Mouse (Mus musculus): ENCODE data around the gene Jarid2. TPM values are rescaled to one million over a fixed set of nuclear protein-coding genes. Genes with fewer than 3 reads are reported as not detected.

The Jarid2 gene
- polyA plus RNA-seq, 1 experiment from 2014 or later = 27.0 TPM

DNA sequence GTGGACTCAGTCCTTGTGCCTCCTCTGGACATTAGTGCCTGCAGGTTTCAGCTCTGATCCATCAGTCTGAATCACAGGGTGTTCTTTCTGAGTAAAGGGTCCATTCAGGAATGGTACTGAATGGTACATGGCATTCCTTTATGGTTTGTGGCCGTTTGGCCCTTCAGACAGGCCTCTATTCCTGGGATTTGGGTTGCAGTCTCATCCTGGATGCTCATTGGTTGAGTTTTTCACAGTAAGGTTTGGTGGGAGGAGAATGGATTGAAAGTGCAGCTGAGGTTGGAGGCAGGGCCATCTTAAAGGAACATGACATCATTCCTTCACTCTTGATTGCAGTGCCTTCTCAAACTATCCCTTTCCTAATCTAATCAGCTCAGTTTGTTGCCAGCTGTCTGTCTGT is 179.5 kb downstream of the Jarid2 start:
- 23% methylated on average over 1 of the region's 1 CpGs for WGBS
- H3K4me2 ChIP-seq (ENCODE audit: low read depth, low read length) = no peak overlapping the region

DNA sequence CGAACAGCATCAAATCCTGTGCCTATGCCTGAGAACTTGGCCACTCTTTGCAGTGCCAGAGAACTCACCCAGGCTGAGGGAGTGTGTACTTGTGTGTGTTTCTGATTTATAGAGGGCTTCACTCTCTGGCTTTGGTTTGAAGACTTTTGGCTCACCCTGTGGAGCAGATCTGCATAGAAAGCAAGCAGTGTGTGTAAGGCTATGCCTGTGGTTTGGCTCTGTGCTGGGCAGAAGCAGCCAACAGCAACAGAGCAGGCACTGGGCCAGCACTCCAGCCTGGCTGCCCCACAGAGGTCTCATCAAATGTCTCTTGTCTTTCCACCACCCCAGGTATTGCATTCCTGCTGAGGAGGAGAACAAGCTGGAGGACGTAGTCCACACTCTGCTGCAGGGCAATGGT is 183.6 kb downstream of the Jarid2 start:
- Histone ChIP-seq H3K9ac (ENCODE audit: low read length) (no peak overlapping the region), H3K27me3 (ENCODE audit: control insufficient read depth, insufficient read depth, low read depth, low read length) (no peaks in the 10 kb centered on the region), H3K36me3 (ENCODE audit: control insufficient read depth, insufficient read depth, low read length) (peaks cover 29% of the 10 kb centered on the region), H3K4me2 (ENCODE audit: low read depth, low read length) (no peak overlapping the region), H3K4me3 (ENCODE audit: low read length) (no peak overlapping the region), H3K4me1 (replicated peaks; ENCODE audit: control insufficient read depth, insufficient read depth, low read length) (peaks cover 21% of the 10 kb centered on the region), H3K9me3 (ENCODE audit: control insufficient read depth, low read length) (no peaks in the 10 kb centered on the region), H3K27ac (ENCODE audit: low read length) (no peak overlapping the region)
- WGBS = 76% methylated on average over 2 of the region's 2 CpGs
- peak; percentile 62 for ATAC-seq (ENCODE audit: low read depth)

More for the DNA sequence above, 179.5 kb downstream of the Jarid2 start:
- no peaks in the 10 kb centered on the region for H3K27me3 ChIP-seq (ENCODE audit: control insufficient read depth, insufficient read depth, low read depth, low read length)
- no peak overlapping the region for H3K4me3 ChIP-seq (ENCODE audit: low read length)
- no peaks in the 10 kb centered on the region for H3K9me3 ChIP-seq (ENCODE audit: control insufficient read depth, low read length)
- peak overlapping the region; percentile 82 for H3K27ac ChIP-seq (ENCODE audit: low read length)
- peaks cover 32% of the 10 kb centered on the region for H3K4me1 ChIP-seq (replicated peaks; ENCODE audit: control insufficient read depth, insufficient read depth, low read length)
- H3K9ac ChIP-seq (ENCODE audit: low read length) = no peak overlapping the region
- H3K36me3 ChIP-seq (ENCODE audit: control insufficient read depth, insufficient read depth, low read length) = peaks cover 9% of the 10 kb centered on the region
- ATAC-seq (ENCODE audit: low read depth) = no peak

DNA sequence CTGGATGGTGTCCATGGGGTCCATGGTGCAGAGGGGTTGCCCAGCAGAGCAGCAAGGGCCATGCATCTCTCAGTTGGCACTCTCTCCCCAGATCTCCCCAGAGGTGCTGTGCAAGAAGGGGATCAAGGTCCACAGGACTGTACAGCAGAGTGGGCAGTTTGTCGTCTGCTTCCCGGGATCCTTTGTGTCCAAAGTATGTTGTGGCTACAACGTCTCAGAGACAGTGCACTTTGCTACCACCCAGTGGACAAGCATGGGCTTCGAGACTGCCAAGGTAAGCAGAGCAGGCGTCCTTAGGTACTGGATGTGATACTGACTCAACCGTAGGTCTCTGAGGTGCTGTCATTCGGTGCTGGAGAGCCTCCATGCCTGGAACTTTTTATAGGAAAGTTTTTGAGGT is 184.3 kb downstream of the Jarid2 start:
- no peaks in the 10 kb centered on the region for H3K27me3 ChIP-seq (ENCODE audit: control insufficient read depth, insufficient read depth, low read depth, low read length)
- peaks cover 32% of the 10 kb centered on the region for H3K36me3 ChIP-seq (ENCODE audit: control insufficient read depth, insufficient read depth, low read length)
- H3K4me3 ChIP-seq (ENCODE audit: low read length) = no peak overlapping the region
- H3K9ac ChIP-seq (ENCODE audit: low read length) = no peak overlapping the region
- peaks cover 14% of the 10 kb centered on the region for H3K4me1 ChIP-seq (replicated peaks; ENCODE audit: control insufficient read depth, insufficient read depth, low read length)
- no peaks in the 10 kb centered on the region for H3K9me3 ChIP-seq (ENCODE audit: control insufficient read depth, low read length)
- H3K27ac ChIP-seq (ENCODE audit: low read length) = no peak overlapping the region
- no peak for ATAC-seq (ENCODE audit: low read depth)
- WGBS = 53% methylated on average over 7 of the region's 7 CpGs
- no peak overlapping the region for H3K4me2 ChIP-seq (ENCODE audit: low read depth, low read length)

DNA sequence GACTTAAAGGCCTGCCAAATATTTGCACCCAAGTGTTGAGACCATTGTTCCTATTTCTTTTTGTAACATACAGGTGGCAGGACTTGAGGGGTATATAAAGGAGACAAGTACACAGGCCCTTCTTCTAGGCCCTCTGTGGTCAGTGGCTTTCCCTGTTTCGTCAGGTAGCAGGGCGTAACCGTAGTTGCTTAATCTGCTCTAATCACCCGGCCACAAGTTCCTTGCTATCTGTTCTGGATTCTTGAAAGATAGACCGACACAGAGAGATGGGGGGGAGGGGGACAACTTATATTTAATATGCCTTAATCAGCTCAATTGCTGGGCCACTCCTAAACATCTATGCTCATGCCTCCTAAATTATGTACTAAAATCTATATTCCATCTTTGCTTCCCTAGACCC is 186.1 kb downstream of the Jarid2 start:
- peaks cover 35% of the 10 kb centered on the region for H3K36me3 ChIP-seq (ENCODE audit: control insufficient read depth, insufficient read depth, low read length)
- no peak overlapping the region for H3K4me3 ChIP-seq (ENCODE audit: low read length)
- H3K9me3 ChIP-seq (ENCODE audit: control insufficient read depth, low read length) = no peaks in the 10 kb centered on the region
- H3K4me2 ChIP-seq (ENCODE audit: low read depth, low read length) = no peak overlapping the region
- no peak overlapping the region for H3K9ac ChIP-seq (ENCODE audit: low read length)
- ATAC-seq (ENCODE audit: low read depth) = no peak
- no peaks in the 10 kb centered on the region for H3K27me3 ChIP-seq (ENCODE audit: control insufficient read depth, insufficient read depth, low read depth, low read length)
- 78% methylated on average over 5 of the region's 5 CpGs for WGBS
- H3K27ac ChIP-seq (ENCODE audit: low read length) = no peak overlapping the region
- H3K4me1 ChIP-seq (replicated peaks; ENCODE audit: control insufficient read depth, insufficient read depth, low read length) = peaks cover 7% of the 10 kb centered on the region

DNA sequence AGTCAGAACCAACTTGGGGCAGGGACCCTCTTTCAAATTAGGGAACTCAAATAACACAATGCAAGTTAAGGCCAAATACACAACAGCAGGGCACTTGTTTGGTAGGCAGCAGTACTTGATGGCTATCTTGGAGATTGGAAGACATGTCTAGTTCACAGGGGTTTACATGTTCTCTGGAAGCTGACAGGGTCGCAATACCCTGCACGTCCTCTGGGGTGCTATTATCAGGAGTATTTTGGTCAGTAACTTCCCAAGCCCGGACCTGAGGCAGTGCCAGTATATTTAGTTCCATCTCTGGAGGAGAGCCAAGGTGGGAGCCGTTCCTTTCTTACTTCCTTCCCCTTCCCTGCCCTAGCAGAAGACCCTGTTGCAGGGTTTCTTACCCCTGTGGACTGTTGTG is 186.7 kb downstream of the Jarid2 start:
- no peak overlapping the region for H3K27ac ChIP-seq (ENCODE audit: low read length)

DNA sequence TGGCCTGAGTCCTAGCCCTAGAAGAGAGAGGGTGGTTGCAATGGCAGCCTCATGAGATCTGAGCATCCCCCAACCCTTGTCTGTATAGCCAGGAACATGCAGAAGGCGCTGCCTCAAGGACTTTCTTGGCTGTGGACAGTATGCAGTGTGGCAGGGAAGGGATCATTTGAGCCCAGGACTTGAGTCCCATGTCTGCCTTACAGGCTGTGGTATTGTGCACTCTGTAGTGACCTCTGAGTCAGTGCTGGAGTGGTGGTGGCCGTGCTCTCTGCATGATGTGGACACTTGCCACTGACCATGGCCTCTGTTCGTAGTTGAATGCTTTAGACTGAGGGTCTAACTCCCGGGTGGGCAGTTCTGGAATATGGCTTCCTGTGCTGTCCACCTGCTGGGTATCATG is 187.9 kb downstream of the Jarid2 start:
- peaks cover 42% of the 10 kb centered on the region for H3K36me3 ChIP-seq (ENCODE audit: control insufficient read depth, insufficient read depth, low read length)
- no peak overlapping the region for H3K9ac ChIP-seq (ENCODE audit: low read length)
- no peak overlapping the region for H3K4me2 ChIP-seq (ENCODE audit: low read depth, low read length)
- WGBS = 90% methylated on average over 4 of the region's 4 CpGs
- no peak overlapping the region for H3K27ac ChIP-seq (ENCODE audit: low read length)
- no peaks in the 10 kb centered on the region for H3K27me3 ChIP-seq (ENCODE audit: control insufficient read depth, insufficient read depth, low read depth, low read length)
- no peaks in the 10 kb centered on the region for H3K9me3 ChIP-seq (ENCODE audit: control insufficient read depth, low read length)
- ATAC-seq (ENCODE audit: low read depth) = no peak
- H3K4me3 ChIP-seq (ENCODE audit: low read length) = no peak overlapping the region
- peaks cover 2% of the 10 kb centered on the region for H3K4me1 ChIP-seq (replicated peaks; ENCODE audit: control insufficient read depth, insufficient read depth, low read length)

More for the DNA sequence above, 186.7 kb downstream of the Jarid2 start:
- 43% methylated on average over 4 of the region's 4 CpGs for whole genome bisulfite sequencing
- H3K4me3 ChIP-seq (ENCODE audit: low read length) = no peak overlapping the region
- H3K4me1 ChIP-seq (replicated peaks; ENCODE audit: control insufficient read depth, insufficient read depth, low read length) = peaks cover 2% of the 10 kb centered on the region
- H3K27me3 ChIP-seq (ENCODE audit: control insufficient read depth, insufficient read depth, low read depth, low read length) = no peaks in the 10 kb centered on the region
- no peak for ATAC-seq (ENCODE audit: low read depth)
- H3K9ac ChIP-seq (ENCODE audit: low read length) = no peak overlapping the region
- no peak overlapping the region for H3K4me2 ChIP-seq (ENCODE audit: low read depth, low read length)
- peaks cover 36% of the 10 kb centered on the region for H3K36me3 ChIP-seq (ENCODE audit: control insufficient read depth, insufficient read depth, low read length)
- H3K9me3 ChIP-seq (ENCODE audit: control insufficient read depth, low read length) = no peaks in the 10 kb centered on the region

DNA sequence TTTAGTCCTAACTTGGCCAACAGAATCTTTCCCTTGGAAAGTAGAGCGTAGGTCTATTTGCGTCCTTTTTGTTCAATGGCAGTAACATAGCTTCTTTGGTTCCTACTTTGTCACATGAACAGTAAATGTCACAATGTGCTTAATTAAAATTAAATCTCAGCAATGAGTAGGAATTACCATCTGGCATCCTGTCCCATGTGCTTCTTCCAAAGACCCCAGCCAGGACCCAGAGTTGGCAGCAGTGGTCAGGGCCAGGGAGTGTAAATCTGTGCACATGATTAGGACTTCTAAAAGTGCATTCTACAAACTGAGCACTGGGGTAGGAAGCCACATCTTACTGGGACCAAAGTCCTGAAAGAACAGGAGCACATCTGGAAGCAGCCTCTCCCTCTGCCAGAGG is 189.0 kb downstream of the Jarid2 start:
- peaks cover 48% of the 10 kb centered on the region for H3K36me3 ChIP-seq (ENCODE audit: control insufficient read depth, insufficient read depth, low read length)
- no peaks in the 10 kb centered on the region for H3K9me3 ChIP-seq (ENCODE audit: control insufficient read depth, low read length)
- no peak overlapping the region for H3K9ac ChIP-seq (ENCODE audit: low read length)
- no peaks in the 10 kb centered on the region for H3K27me3 ChIP-seq (ENCODE audit: control insufficient read depth, insufficient read depth, low read depth, low read length)
- no peak for ATAC-seq (ENCODE audit: low read depth)
- no peak overlapping the region for H3K4me2 ChIP-seq (ENCODE audit: low read depth, low read length)
- H3K4me1 ChIP-seq (replicated peaks; ENCODE audit: control insufficient read depth, insufficient read depth, low read length) = no peaks in the 10 kb centered on the region; the same call in 1 of the 2 replicates
- no peak overlapping the region for H3K27ac ChIP-seq (ENCODE audit: low read length)
- 98% methylated on average over 2 of the region's 2 CpGs for WGBS
- H3K4me3 ChIP-seq (ENCODE audit: low read length) = no peak overlapping the region

DNA sequence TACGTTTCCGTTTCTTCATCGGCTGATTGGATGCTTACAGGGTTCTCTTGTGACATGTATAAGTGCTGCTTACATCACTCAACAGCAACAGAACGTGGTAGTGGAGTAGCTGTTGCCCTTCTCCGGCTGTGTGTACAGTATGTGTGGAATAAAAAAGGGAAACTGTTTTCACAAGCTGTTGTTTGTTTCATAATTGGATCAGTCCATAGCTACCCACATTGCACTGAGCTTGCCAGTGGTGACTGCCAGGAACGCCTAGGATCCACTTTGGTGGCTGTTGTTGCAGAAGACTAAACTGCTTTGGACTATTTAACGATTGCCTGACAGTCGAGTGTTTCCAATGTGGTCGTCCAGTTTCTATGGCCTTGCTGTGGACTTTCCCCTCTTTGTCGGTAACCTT is 191.8 kb downstream of the Jarid2 start:
- H3K9ac ChIP-seq (ENCODE audit: low read length) = no peak overlapping the region
- peaks cover 49% of the 10 kb centered on the region for H3K36me3 ChIP-seq (ENCODE audit: control insufficient read depth, insufficient read depth, low read length)
- no peak overlapping the region for H3K4me3 ChIP-seq (ENCODE audit: low read length)
- H3K9me3 ChIP-seq (ENCODE audit: control insufficient read depth, low read length) = no peaks in the 10 kb centered on the region
- no peaks in the 10 kb centered on the region for H3K27me3 ChIP-seq (ENCODE audit: control insufficient read depth, insufficient read depth, low read depth, low read length)
- no peak overlapping the region for H3K4me2 ChIP-seq (ENCODE audit: low read depth, low read length)
- ATAC-seq (ENCODE audit: low read depth) = no peak
- no peaks in the 10 kb centered on the region for H3K4me1 ChIP-seq (replicated peaks; ENCODE audit: control insufficient read depth, insufficient read depth, low read length)
- H3K27ac ChIP-seq (ENCODE audit: low read length) = no peak overlapping the region
- 70% methylated on average over 10 of the region's 10 CpGs for WGBS

DNA sequence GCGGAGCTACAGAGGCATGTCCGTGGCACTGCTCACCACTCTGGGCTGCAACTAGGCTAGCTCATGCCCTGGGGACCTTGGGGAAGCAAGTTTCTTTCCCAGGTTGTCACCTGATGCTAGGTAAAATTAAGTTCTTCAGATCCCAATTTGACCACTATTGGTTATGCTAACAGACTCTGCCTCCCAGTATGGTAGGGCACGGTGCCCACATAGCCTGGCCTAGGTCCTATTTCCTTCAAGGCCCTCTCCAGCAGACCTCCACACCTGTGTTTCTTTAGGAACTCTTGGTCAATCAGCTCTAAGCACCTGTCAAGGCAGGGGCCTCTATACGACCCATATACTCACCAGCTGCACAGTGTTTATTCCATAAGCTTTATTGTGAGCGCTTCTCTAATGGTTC is 192.4 kb downstream of the Jarid2 start:
- H3K9me3 ChIP-seq (ENCODE audit: control insufficient read depth, low read length) = no peaks in the 10 kb centered on the region
- no peak overlapping the region for H3K4me3 ChIP-seq (ENCODE audit: low read length)
- WGBS = 90% methylated on average over 5 of the region's 5 CpGs
- ATAC-seq (ENCODE audit: low read depth) = no peak
- H3K36me3 ChIP-seq (ENCODE audit: control insufficient read depth, insufficient read depth, low read length) = peaks cover 44% of the 10 kb centered on the region
- H3K27ac ChIP-seq (ENCODE audit: low read length) = no peak overlapping the region
- no peak overlapping the region for H3K4me2 ChIP-seq (ENCODE audit: low read depth, low read length)
- no peak overlapping the region for H3K9ac ChIP-seq (ENCODE audit: low read length)
- no peaks in the 10 kb centered on the region for H3K27me3 ChIP-seq (ENCODE audit: control insufficient read depth, insufficient read depth, low read depth, low read length)
- no peaks in the 10 kb centered on the region for H3K4me1 ChIP-seq (replicated peaks; ENCODE audit: control insufficient read depth, insufficient read depth, low read length)

DNA sequence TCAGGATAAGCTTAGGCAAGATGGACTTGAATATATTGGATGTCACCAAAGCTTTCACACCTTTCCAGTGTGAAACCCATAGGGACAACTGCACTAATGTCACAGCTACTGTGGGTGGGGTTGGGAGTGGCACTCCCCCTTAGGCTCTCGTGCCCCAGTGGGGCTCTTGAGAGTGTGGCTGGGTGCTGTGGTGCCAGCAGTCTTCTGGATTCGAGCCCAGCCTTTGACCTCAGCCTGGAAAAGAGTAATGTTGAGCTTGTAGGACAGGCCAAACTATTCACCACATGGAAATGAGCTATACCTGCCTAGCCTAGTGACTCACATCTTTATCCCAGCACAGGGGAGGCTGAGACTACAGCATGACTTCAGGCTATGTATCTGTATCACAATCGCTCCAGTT is 194.8 kb downstream of the Jarid2 start:
- peaks cover 30% of the 10 kb centered on the region for H3K36me3 ChIP-seq (ENCODE audit: control insufficient read depth, insufficient read depth, low read length)

More for the DNA sequence above, 194.8 kb downstream of the Jarid2 start:
- no peak overlapping the region for H3K27ac ChIP-seq (ENCODE audit: low read length)
- no peaks in the 10 kb centered on the region for H3K4me1 ChIP-seq (replicated peaks; ENCODE audit: control insufficient read depth, insufficient read depth, low read length)
- 83% methylated on average over 3 of the region's 3 CpGs for WGBS
- no peaks in the 10 kb centered on the region for H3K27me3 ChIP-seq (ENCODE audit: control insufficient read depth, insufficient read depth, low read depth, low read length)
- no peak overlapping the region for H3K4me2 ChIP-seq (ENCODE audit: low read depth, low read length)
- H3K9ac ChIP-seq (ENCODE audit: low read length) = no peak overlapping the region
- no peak for ATAC-seq (ENCODE audit: low read depth)
- H3K4me3 ChIP-seq (ENCODE audit: low read length) = no peak overlapping the region
- H3K9me3 ChIP-seq (ENCODE audit: control insufficient read depth, low read length) = no peaks in the 10 kb centered on the region

Measured in lung, embryonic 16.5 days (tissue).